Mouse (Mus musculus) kidney, adult 2 months (tissue): ENCODE measurements around the gene Habp4. TPM values are rescaled to one million over a fixed set of nuclear protein-coding genes. Genes with fewer than 3 reads are reported as not detected.

Experiments used
- DNase-seq: peaks from one replicate; pipeline ENCODE4 v3.0.0; 2021
- H3K27ac ChIP-seq: fragments of 200-500 bp; 2 replicates; pipeline ENCODE4 v1.5.1; 2012; ENCODE audit warnings: low read depth, low read length, control low read depth, inconsistent platforms; ENCODE audit not compliant: insufficient read depth
- H3K27me3 ChIP-seq: fragments of 200-500 bp; replicated peaks from 2 replicates; pipeline ENCODE4 v1.6.1; 2012; ENCODE audit warnings: mild to moderate bottlenecking, moderate library complexity, low read length, inconsistent platforms; ENCODE audit not compliant: control insufficient read depth, insufficient read depth
- H3K36me3 ChIP-seq: fragments of 200-500 bp; 2 replicates; pipeline ENCODE4 v1.6.1; 2012; ENCODE audit warnings: mild to moderate bottlenecking, moderate library complexity, low read length, inconsistent platforms; ENCODE audit not compliant: control insufficient read depth, insufficient read depth
- H3K4me1 ChIP-seq: fragments of 200-500 bp; 2 replicates; pipeline ENCODE4 v1.6.1; 2011; ENCODE audit warnings: low read length; ENCODE audit not compliant: control insufficient read depth, insufficient read depth
- H3K4me3 ChIP-seq: fragments of 200-500 bp; 2 replicates; pipeline ENCODE4 v1.5.1; 2011; ENCODE audit warnings: mild to moderate bottlenecking, low read depth, low read length, control low read depth; ENCODE audit not compliant: insufficient read depth
- CTCF ChIP-seq: fragments of 200-500 bp; conservative IDR thresholded peaks from 2 replicates; pipeline ENCODE4 v1.5.1; 2011; ENCODE audit warnings: low read depth, mild to moderate bottlenecking, control low read depth, low read length, moderate library complexity, mixed read lengths; ENCODE audit not compliant: insufficient read depth, insufficient read length
- POLR2A ChIP-seq: fragments of 200-500 bp; IDR thresholded peaks from one replicate; pipeline ENCODE4 v1.6.1; 2011; ENCODE audit warnings: low read depth, low read length, control low read depth
- WGBS: fragments of 180-500 bp; shearing (Covaris S2); methylation state at CpG from one replicate; pipeline ENCODE4 v1.1.7; 2018; 5-methylcytosine and 5-hydroxymethylcytosine counted together
- polyA plus RNA-seq: library from polyadenylated mRNA; depleted of rRNA; stranded (reverse); fragments of >200 nt; gene quantifications from 2 replicates; pipeline ENCODE4 v1.2.3, GENCODE M21; 2012

The Habp4 gene
- polyA plus RNA-seq, 1 experiment, result 37.6 TPM

DNA sequence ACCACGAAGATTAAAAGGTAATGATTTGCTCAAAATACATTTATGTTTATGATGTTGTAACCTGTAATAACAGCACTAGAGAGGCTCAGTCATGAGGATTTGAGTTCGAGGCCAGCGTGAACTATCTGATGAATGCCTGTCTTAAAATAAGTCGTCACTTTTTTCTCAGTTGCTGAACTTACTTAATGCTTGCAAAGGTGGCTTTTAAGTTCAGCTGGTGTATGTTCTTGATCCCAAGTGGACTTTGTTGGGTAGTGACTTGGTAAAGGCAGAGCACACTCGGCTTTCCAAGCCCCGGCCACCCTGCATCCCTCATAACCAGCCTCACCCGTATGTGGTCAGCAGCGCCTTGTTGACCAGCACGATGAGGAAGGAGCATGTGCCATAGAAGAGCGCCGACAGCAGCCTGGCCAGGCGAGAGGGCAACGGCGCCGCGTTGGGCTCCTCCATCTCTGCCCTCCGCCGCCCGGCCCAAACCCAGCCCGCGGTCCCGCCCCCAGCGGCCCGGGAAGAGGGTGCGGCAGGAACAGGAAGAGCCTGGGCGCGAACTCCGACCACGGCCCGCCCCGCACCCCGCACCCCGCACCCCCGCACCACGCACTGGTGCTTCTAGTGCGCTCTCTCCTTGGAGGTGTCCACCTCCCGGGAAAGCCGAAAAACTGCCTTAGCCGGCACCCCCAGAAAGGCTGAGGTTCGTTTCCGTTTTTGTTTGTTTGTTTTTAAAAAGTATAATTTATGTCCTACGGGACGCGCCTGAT is 32.6 kb upstream of the Habp4 start, which contains the start of gene Slc35d2:
Slc35d2 (minus strand) TSS at position 511 of the 758 bp plus-strand sequence.
- Histone ChIP-seq H3K4me1 (peaks cover 5% of the 10 kb centered on the region; the same call in 1 of the 2 replicates), H3K27ac (peak within 1 kb of the TSS; percentile 88), H3K27me3 (no peaks in the 10 kb centered on the region), H3K4me3 (peak within 1 kb of the TSS; percentile 66), H3K36me3 (no peaks in the 10 kb centered on the region)
- peak; percentile 86 for DNase-seq
- peak; percentile 18 for TF ChIP-seq POLR2A
- TF ChIP-seq CTCF, result no peak
- WGBS, result 5% methylated on average over 44 of the region's 44 CpGs

DNA sequence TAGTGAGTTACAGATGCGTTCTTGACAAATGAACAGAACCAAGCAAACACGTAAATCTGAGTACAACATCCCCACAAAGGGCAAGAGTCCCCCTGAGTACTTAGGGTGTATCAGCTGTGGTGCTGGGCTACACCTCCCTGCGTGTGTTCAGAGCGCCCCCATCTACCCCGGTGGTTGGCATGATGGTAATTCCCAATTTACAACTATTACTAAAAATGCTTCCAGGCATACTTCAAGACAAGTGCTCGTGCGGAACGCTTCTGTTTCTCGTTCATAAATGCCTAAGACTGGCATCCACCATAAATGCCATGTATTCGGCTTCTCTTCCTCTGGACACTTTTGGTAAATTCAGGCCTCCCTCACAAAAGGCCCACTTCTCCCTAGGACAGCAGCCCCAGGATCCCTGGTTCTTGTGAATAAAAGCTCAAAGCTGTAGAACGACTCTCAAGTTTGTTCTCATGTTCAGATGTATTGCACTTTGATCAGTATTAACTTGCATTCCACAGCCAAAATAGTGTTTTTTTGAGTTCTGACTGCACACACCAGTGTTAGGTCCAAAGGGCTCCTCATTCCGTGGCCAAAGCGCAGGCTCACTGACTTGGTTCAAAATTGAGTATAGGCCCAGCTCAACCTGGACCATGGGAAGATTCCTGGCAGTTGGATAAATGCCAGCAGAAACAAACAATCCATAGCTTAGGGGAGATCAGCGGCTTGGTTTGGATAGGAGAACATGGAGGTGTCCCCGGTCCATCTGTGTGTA is 31.8 kb upstream of the Habp4 start:
- Histone ChIP-seq H3K36me3 (no peaks in the 10 kb centered on the region; the same call in 1 of the 2 replicates), H3K4me1 (peaks cover 5% of the 10 kb centered on the region; the same call in 1 of the 2 replicates), H3K27me3 (no peaks in the 10 kb centered on the region), H3K4me3 (peak overlapping the region; percentile 66), H3K27ac (peak overlapping the region; percentile 88)
- DNase-seq, result peak; percentile 92
- TF ChIP-seq POLR2A, result no peak
- TF ChIP-seq CTCF, result peak; percentile 35; the same call in 1 of the 2 replicates
- WGBS, result 18% methylated on average over 15 of the region's 15 CpGs

- TF ChIP-seq CTCF (no peak), POLR2A (no peak)
- Histone ChIP-seq H3K27me3 (no peaks in the 10 kb centered on the region), H3K27ac (no peak overlapping the region), H3K36me3 (no peaks in the 10 kb centered on the region), H3K4me1 (peaks cover 3% of the 10 kb centered on the region; the same call in 1 of the 2 replicates), H3K4me3 (no peak overlapping the region)
- 52% methylated on average over 5 of the region's 5 CpGs for WGBS
- no peak for DNase-seq
These were observed 11.5 kb upstream of the Habp4 start for GRCm38 (mm10) chr13:64150121-64150520.

DNA sequence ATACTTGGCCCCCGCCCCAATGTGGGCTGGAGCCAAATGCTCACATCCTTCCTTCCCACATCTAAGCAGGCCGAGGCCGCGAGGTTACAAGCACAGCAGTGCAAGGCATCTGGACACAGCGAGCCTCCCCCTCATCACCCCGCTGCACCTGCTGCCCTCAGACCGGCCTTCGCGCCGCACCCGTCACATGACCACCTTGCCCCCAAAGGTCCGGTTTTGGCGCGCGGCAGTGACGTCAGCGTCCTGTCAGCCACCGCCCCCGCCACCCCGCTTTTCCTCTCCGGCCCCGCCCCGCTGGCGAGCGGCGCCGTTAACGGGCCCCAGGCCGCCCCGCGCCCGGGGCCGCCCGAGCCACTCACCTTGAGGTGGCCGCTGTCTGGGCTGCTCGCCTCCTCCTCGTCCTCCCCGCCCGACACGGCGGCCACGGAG is 9.4 kb upstream of the Habp4 start:
- peak; percentile 92 for DNase-seq
- TF ChIP-seq CTCF (no peak), POLR2A (peak; percentile 75)
- Histone ChIP-seq H3K36me3 (no peaks in the 10 kb centered on the region), H3K27me3 (no peaks in the 10 kb centered on the region), H3K4me1 (peaks cover 7% of the 10 kb centered on the region; the same call in 1 of the 2 replicates), H3K27ac (peak overlapping the region; percentile 14; the same call in 1 of the 2 replicates), H3K4me3 (peak overlapping the region; percentile 77)
- WGBS, result under 1% methylated on average over 42 of the region's 42 CpGs

- under 1% methylated on average over 61 of the region's 61 CpGs for WGBS
- peak overlapping the region; percentile 77 for H3K4me3 ChIP-seq
- H3K27me3 ChIP-seq, result no peaks in the 10 kb centered on the region
- peaks cover 7% of the 10 kb centered on the region; the same call in 1 of the 2 replicates for H3K4me1 ChIP-seq
- TF ChIP-seq POLR2A (no peak), CTCF (no peak)
- H3K36me3 ChIP-seq, result no peaks in the 10 kb centered on the region
- peak overlapping the region; percentile 6; the same call in 1 of the 2 replicates for H3K27ac ChIP-seq
- DNase-seq, result no peak
These were observed 8.9 kb upstream of the Habp4 start for GRCm38 (mm10) chr13:64152671-64153082.

DNA sequence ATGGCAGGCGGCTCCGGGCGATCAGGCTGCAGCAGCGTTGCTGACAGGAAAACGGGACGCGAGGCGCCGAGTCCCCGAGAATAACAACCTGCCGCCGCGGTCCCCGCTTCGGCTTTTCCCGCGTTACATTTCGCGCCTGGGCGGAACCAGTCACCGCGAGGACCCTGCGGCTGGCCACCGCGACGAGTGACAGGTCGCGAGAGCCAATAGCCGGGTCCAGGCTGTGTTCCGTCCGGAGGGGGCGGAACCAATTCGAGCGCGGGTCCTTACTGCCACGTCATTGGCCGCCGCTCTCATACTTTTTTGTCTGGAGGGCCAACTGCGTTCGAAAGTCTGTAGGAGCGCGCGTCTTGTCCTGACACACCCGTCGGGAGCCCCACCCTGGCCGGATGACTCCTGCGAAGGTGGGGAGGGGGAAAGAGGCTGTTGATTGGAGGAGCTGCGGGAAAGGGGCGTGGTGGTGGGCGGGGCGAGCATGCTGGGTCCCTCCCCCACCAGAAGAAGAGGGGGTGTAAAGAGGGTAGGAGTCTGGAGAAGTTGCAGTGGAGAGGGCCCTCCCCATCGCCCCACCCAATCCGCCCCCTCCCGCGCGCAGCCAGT is 8.4 kb upstream of the Habp4 start, which contains the start of gene Zfp367:
Zfp367 (minus strand) TSS at position 120 of the 600 bp plus-strand sequence.
- H3K4me1 ChIP-seq, result peaks cover 7% of the 10 kb centered on the region; the same call in 1 of the 2 replicates
- TF ChIP-seq POLR2A, result no peak
- TF ChIP-seq CTCF, result no peak
- peak within 1 kb of the TSS; percentile 77 for H3K4me3 ChIP-seq
- DNase-seq, result peak; percentile 100
- H3K27me3 ChIP-seq, result no peaks in the 10 kb centered on the region
- H3K36me3 ChIP-seq, result no peaks in the 10 kb centered on the region
- H3K27ac ChIP-seq, result peak within 1 kb of the TSS; percentile 72
- under 1% methylated on average over 56 of the region's 56 CpGs for WGBS
